Mouse (Mus musculus): ENCODE measurements around the gene Zfp879. TPM values are rescaled to one million over a fixed set of nuclear protein-coding genes. Genes with fewer than 3 reads are reported as not detected.

Gene Zfp879
- total and polyA plus RNA-seq, 3 experiments, result not detected

DNA sequence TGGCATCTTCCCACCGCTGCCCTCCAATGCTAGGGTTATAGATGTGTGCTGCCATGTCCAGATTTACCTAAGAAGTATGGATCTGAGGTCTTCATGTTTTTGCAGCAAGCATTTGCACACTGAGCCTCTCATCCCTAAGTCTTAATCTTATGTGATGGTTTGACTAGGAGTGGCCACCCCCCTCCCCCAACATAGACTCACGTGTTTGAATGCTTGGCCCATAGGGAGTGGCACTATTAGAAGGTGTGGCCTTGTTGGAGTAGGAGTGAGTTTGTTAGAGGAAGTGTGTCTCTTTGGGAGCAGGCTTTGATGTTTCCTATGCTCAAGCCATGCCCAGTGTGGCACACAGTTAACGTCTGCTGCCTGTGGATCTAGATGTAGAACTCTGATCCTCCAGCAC lies 37.3 kb upstream of the Zfp879 start:
- no peak overlapping the region for H3K4me2 ChIP-seq (ENCODE audit: insufficient read depth, low read depth, poor library complexity, severe bottlenecking)
- peaks cover 21% of the 10 kb centered on the region for H3K9me3 ChIP-seq (replicated peaks; ENCODE audit: low read length)
- H3K27ac ChIP-seq (ENCODE audit: insufficient read depth, low read depth), result no peak overlapping the region
- dilution Hi-C loops (cut with MboI; ENCODE audit: extremely low pct_ligation_motif_present, extremely low pct_unique_long_range_greater_than_20kb, low sequenced_read_pairs) (no loop called here), in situ Hi-C loops (cut with MboI; ENCODE audit: low pct_ligation_motif_present, low pct_unique_long_range_greater_than_20kb, low sequenced_read_pairs) (no loop called here)
- H3K36me3 ChIP-seq (replicated peaks in 1 of 2; ENCODE audit: control insufficient read depth in 1 of 2, insufficient read depth in 1 of 2, low read length in 1 of 2), result no peaks in the 10 kb centered on the region
- no peak for DNase-seq (ENCODE audit: extremely low read depth)
- no peaks in the 10 kb centered on the region for H3K79me2 ChIP-seq (replicated peaks; ENCODE audit: control insufficient read depth, extremely low read depth, insufficient read depth, poor library complexity, severe bottlenecking)
- no peak overlapping the region for H3K9ac ChIP-seq (ENCODE audit: insufficient read depth, low read depth)
- no peak overlapping the region for H3K4me3 ChIP-seq (replicated peaks in 1 of 3; ENCODE audit: low read depth in 2 of 3, low read length in 2 of 3, poor library complexity in 1 of 3)
- H3K27me3 ChIP-seq (replicated peaks), result peaks cover 23% of the 10 kb centered on the region
- no peaks in the 10 kb centered on the region for H3K4me1 ChIP-seq (ENCODE audit: control insufficient read depth in 1 of 2, insufficient read depth in 2 of 2)
- no peak for TF ChIP-seq ZC3H11A (IDR thresholded peaks at IDR 0.05; ENCODE audit: low read depth, low read length)
- TF ChIP-seq MEF2A (IDR thresholded peaks at IDR 0.05; ENCODE audit: borderline replicate concordance, low read depth, low read length), result no peak
- TF ChIP-seq RCOR1 (conservative IDR thresholded peaks at IDR 0.05; ENCODE audit: low read depth, low read length), result no peak
- TF ChIP-seq SIN3A (IDR thresholded peaks at IDR 0.05; ENCODE audit: low read length), result no peak
- no peak for TF ChIP-seq GABPA (IDR thresholded peaks at IDR 0.05; ENCODE audit: insufficient replicate concordance, low read depth, low read length)
- TF ChIP-seq BHLHE40 (IDR thresholded peaks at IDR 0.05; ENCODE audit: low read depth, low read length), result no peak
- no peak for TF ChIP-seq POLR2AphosphoS2 (IDR thresholded peaks at IDR 0.05; ENCODE audit: low read depth, low read length)
- TF ChIP-seq TBP (conservative IDR thresholded peaks at IDR 0.05; ENCODE audit: low read depth, low read length), result no peak
- no peak for TF ChIP-seq TCF12 (IDR thresholded peaks at IDR 0.05; ENCODE audit: low read depth, low read length)
- no peak for TF ChIP-seq ZKSCAN1 (IDR thresholded peaks at IDR 0.05; ENCODE audit: borderline replicate concordance, low read depth, low read length)
- TF ChIP-seq JUND (conservative IDR thresholded peaks at IDR 0.05; ENCODE audit: low read depth, low read length), result no peak
- no peak for TF ChIP-seq MAZ (IDR thresholded peaks at IDR 0.05; ENCODE audit: low read depth, low read length)
- no peak for TF ChIP-seq HCFC1 (IDR thresholded peaks at IDR 0.05; ENCODE audit: low read depth, low read length)
- TF ChIP-seq RAD21 (IDR thresholded peaks at IDR 0.05; ENCODE audit: low read depth, low read length), result no peak
- TF ChIP-seq ZMIZ1 (IDR thresholded peaks at IDR 0.05; ENCODE audit: low read depth, low read length), result no peak
- TF ChIP-seq MAFK (IDR thresholded peaks at IDR 0.05; ENCODE audit: insufficient replicate concordance, low read length), result no peak

DNA sequence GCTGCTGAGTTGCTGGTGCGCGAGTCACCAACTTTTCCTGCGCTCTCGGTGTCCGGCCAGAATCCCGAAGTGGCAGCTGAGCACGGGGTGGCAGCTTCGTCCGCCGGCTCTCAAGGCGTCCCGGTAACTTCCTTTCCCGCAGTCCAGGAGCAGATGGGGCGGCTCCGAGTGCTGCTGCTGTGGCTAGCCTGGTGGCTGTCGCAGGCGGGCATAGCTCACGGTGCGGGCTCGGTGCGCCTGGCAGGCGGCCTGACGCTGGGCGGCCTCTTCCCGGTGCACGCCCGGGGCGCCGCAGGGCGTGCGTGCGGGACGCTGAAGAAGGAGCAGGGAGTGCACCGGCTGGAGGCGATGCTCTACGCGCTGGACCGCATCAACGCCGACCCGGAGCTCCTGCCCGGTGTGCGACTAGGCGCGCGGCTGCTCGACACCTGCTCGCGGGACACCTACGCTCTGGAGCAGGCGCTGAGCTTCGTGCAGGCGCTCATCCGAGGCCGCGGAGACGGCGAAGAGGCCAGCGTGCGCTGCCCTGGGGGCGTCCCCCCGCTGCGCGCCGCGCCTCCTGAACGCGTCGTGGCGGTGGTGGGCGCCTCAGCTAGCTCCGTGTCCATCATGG lies 9.7 kb upstream of the Zfp879 start:
- in situ Hi-C loops (cut with MboI; ENCODE audit: low pct_ligation_motif_present, low pct_unique_long_range_greater_than_20kb, low sequenced_read_pairs) (no loop called here), dilution Hi-C loops (cut with MboI; ENCODE audit: extremely low pct_ligation_motif_present, extremely low pct_unique_long_range_greater_than_20kb, low sequenced_read_pairs) (no loop called here)
- H3K4me3 ChIP-seq (replicated peaks in 1 of 3; ENCODE audit: low read depth in 2 of 3, low read length in 2 of 3, poor library complexity in 1 of 3), result peak overlapping the region in 2 of 3 experiments; percentile 9 to 10
- no peaks in the 10 kb centered on the region for H3K79me2 ChIP-seq (replicated peaks; ENCODE audit: control insufficient read depth, extremely low read depth, insufficient read depth, poor library complexity, severe bottlenecking)
- H3K4me2 ChIP-seq (ENCODE audit: insufficient read depth, low read depth, poor library complexity, severe bottlenecking), result peak overlapping the region; percentile 76
- H3K36me3 ChIP-seq (replicated peaks in 1 of 2; ENCODE audit: control insufficient read depth in 1 of 2, insufficient read depth in 1 of 2, low read length in 1 of 2), result no peaks in the 10 kb centered on the region
- H3K27me3 ChIP-seq (replicated peaks), result peaks cover 19% of the 10 kb centered on the region
- H3K9ac ChIP-seq (ENCODE audit: insufficient read depth, low read depth), result no peak overlapping the region
- H3K4me1 ChIP-seq (ENCODE audit: control insufficient read depth in 1 of 2, insufficient read depth in 2 of 2), result peaks cover 19 to 42% of the 10 kb centered on the region in 2 experiments
- peaks cover 17% of the 10 kb centered on the region for H3K9me3 ChIP-seq (replicated peaks; ENCODE audit: low read length)
- no peak for DNase-seq (ENCODE audit: extremely low read depth)
- TF ChIP-seq UBTF (IDR thresholded peaks at IDR 0.05; ENCODE audit: low read depth, low read length) (peak; percentile 57; the same call in 1 of the 2 replicates), ZKSCAN1 (IDR thresholded peaks at IDR 0.05; ENCODE audit: borderline replicate concordance, low read depth, low read length) (no peak)
- no peak overlapping the region for H3K27ac ChIP-seq (ENCODE audit: insufficient read depth, low read depth)

Data from CH12.LX (cell line).